Mouse (Mus musculus): ENCODE measurements at regions not wholly inside any gene's neighbourhood (a gene's known extent, or its start where the extent isn't known, plus 50 kb on each side); places are given as distances from the start of the nearest gene placed in this dataset.

DNA sequence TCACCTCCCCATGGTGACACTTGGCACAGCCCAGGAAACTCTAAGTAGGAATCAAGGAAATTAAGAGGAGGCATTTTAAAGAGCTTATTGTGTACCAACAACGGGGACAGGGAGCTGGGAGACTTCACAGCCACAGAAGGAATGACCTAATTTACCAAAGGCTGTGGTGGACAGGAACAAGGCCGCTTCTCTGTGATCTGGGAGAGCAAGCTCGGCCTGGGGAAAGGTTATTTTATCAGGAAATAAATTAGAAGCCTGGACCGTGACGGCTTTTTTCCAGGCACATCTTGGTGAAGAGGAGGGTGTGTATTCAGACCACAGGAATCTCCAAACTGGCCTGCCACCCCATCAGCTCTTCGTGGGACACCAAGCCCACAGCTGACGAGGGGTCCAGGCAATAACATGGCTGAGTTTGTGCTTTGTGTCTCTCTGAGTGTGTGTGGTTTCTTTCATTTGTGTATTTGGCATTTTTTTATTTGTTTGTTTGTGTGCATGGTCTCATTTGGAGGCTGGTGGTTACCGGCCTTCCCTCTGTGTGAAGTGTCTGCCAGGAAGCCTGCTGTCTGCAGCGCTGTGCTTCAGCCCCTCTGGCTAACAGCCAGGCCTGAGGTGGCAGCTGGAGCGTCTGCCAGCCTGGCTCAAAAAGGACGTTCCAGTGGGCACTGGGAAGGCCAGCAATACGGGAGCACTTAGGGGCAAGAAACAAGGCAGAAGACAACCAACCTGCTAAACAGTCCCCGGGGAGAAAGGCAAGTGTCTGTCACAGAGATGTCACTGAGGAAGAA, 2174.6 kb upstream of the Gm7489 start:
- TF ChIP-seq CTCF (IDR thresholded peaks at IDR 0.05; ENCODE audit: extremely low read depth, insufficient read length, insufficient replicate concordance, low read depth, low read length) (no peak), POLR2A (IDR thresholded peaks at IDR 0.05; ENCODE audit: low read depth, low read length) (no peak)

All from small intestine, adult 2 months (tissue).